10 mouse cellular contexts compared by ENCODE assay signal in the genomic region with DNA sequence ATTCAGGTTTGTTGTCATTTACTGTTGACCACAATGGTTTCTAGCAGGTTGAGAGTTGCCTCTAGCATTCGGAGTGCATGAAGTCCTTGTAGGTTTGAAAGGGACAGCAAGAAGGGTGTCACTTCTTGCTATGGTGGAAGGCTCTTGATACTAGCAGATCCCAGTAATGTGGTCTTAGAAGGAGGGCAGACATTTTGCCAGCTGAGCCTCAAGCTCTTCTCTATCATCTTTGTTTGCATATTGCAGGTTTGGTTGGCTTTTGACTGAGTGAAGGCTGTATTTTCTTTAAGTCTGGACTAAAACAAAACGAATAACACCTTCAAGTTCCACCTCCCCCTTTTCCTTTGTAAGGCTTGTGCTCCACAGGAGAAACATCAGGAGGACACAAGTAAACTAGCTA. TPM values are rescaled to one million over a fixed set of nuclear protein-coding genes. Genes with fewer than 3 reads are reported as not detected.
DNase-seq lines count a peak whose midpoint lies in the region; ATAC-seq and TF ChIP-seq lines count a peak whose summit lies in the region.
"Had no signal": no experiment of that assay in that cellular context is flagged by ENCODE, and none has a peak within 500 bp of the region (broad histone marks: within the 10 kb centered on the region; RNA-seq: fewer than 3 reads in every experiment).

No protein-coding gene starts in this region.

- H3K4me2 ChIP-seq in liver, embryonic 11.5 days = peak overlapping the region; percentile 45
- peak overlapping the region; percentile 58 for H3K4me2 ChIP-seq in liver, embryonic 16.5 days (ENCODE audit: low read depth, low read length)

- peaks cover 26% of the 10 kb centered on the region for H3K4me1 ChIP-seq in liver, embryonic 11.5 days (replicated peaks; ENCODE audit: control insufficient read depth, insufficient read depth, low read length)
- H3K4me1 ChIP-seq in bone marrow, adult 2 months (ENCODE audit: control insufficient read depth, insufficient read depth, low read length) = no peaks in the 10 kb centered on the region; the same call in 1 of the 2 replicates
- H3K4me1 ChIP-seq in liver, embryonic 16.5 days (ENCODE audit: control insufficient read depth, low read depth, low read length) = peaks cover 54% of the 10 kb centered on the region

- peak overlapping the region; percentile 38 for H3K4me3 ChIP-seq in liver, embryonic 11.5 days (ENCODE audit: low read depth, low read length)
- H3K4me3 ChIP-seq in bone marrow, adult 2 months (replicated peaks; ENCODE audit: control insufficient read depth, low read depth, low read length) = peak overlapping the region; percentile 66
- peak overlapping the region; percentile 53 for H3K4me3 ChIP-seq in liver, embryonic 16.5 days (ENCODE audit: low read depth, low read length)

- no peak for TF ChIP-seq CTCF in bone marrow, adult 2 months (IDR thresholded peaks at IDR 0.05; ENCODE audit: control insufficient read depth, insufficient read depth, low read length)

- H3K9me3 ChIP-seq in liver, embryonic 11.5 days (ENCODE audit: control insufficient read depth, low read length) = no peaks in the 10 kb centered on the region
- no peaks in the 10 kb centered on the region for H3K9me3 ChIP-seq in liver, embryonic 16.5 days (replicated peaks; ENCODE audit: control insufficient read depth, low read length)

- H3K27me3 ChIP-seq in liver, embryonic 11.5 days (replicated peaks; ENCODE audit: control insufficient read depth, insufficient read depth, low read length) = no peaks in the 10 kb centered on the region
- H3K27me3 ChIP-seq in liver, embryonic 16.5 days (ENCODE audit: control insufficient read depth, insufficient read depth, low read depth, low read length) = no peaks in the 10 kb centered on the region

- no peak for ATAC-seq in liver, embryonic 11.5 days (replicated peaks; ENCODE audit: low FRiP score)
- ATAC-seq in liver, embryonic 16.5 days (ENCODE audit: low read depth) = no peak

- peak overlapping the region; percentile 28; the same call in 1 of the 2 replicates for H3K27ac ChIP-seq in liver, embryonic 11.5 days (ENCODE audit: low read depth, low read length)
- no peak overlapping the region; the same call in 1 of the 2 replicates for H3K27ac ChIP-seq in bone marrow, adult 2 months (ENCODE audit: control insufficient read depth, insufficient read depth, low read depth, low read length, poor library complexity)
- H3K27ac ChIP-seq in liver, embryonic 16.5 days (ENCODE audit: low read length) = peak overlapping the region; percentile 69

- no peak for DNase-seq in liver, embryonic 11.5 days (ENCODE audit: low spot score)
- DNase-seq in liver = no peak
- DNase-seq in CD4-positive helper T cell, adult 2 months (ENCODE audit: low read depth, low spot score) = peak; percentile 43
- DNase-seq in cerebellum, adult 9-11 months = no peak
- no peak for DNase-seq in spleen, postnatal 4 days (ENCODE audit: low spot score in 2 of 2)
- DNase-seq: cerebellum, adult 11 months; heart, postnatal 14 days; kidney, adult 8-10 months had no signal

- H3K36me3 ChIP-seq in liver, embryonic 11.5 days (ENCODE audit: control insufficient read depth, insufficient read depth, low read length) = no peaks in the 10 kb centered on the region
- H3K36me3 ChIP-seq in liver, embryonic 16.5 days (ENCODE audit: control insufficient read depth, insufficient read depth) = no peaks in the 10 kb centered on the region

- no peak for TF ChIP-seq POLR2A in bone marrow, adult 2 months (IDR thresholded peaks at IDR 0.05; ENCODE audit: borderline replicate concordance, control insufficient read depth, low read depth, low read length)

- 65% methylated on average over 2 of the region's 2 CpGs for WGBS in liver, embryonic 11.5 days
- 1% methylated on average over 2 of the region's 2 CpGs for WGBS in bone marrow, adult 2 months
- WGBS in liver, embryonic 16.5 days (ENCODE audit: insufficient replicate concordance) = 20% methylated on average over 2 of the region's 2 CpGs

- peak overlapping the region; percentile 44; the same call in 1 of the 2 replicates for H3K9ac ChIP-seq in liver, embryonic 11.5 days (ENCODE audit: low read depth, low read length)
- peak overlapping the region; percentile 30; the same call in 1 of the 2 replicates for H3K9ac ChIP-seq in liver, embryonic 16.5 days (ENCODE audit: low read depth, low read length)

RNA-seq across cellular contexts. Expression of a gene that starts 35.4 kb away (rescaled TPM):
- polyA plus RNA-seq in liver, embryonic 11.5 days (2014; fragmentation: Nextera tagmentation; extraction: Ambion mirVana) = 35.8 and 38.7 TPM in 2 replicates
- polyA plus RNA-seq in bone marrow, adult 2 months (2011; ENCODE audit: insufficient read depth, insufficient read length, low replicate concordance, missing spikeins) = 22.6 and 24.5 TPM in 2 replicates
- polyA plus RNA-seq in liver, embryonic 16.5 days (2015; fragmentation: Nextera tagmentation; extraction: Ambion mirVana) = 13.0 and 13.1 TPM in 2 replicates

RNA-seq across cellular contexts. Expression of a gene that starts 35.8 kb away (rescaled TPM):
- polyA plus RNA-seq in liver, embryonic 11.5 days (2014; fragmentation: Nextera tagmentation; extraction: Ambion mirVana) = 22.7 and 25.3 TPM in 2 replicates
- 20.1 and 22.6 TPM in 2 replicates for polyA plus RNA-seq in bone marrow, adult 2 months (2011; ENCODE audit: insufficient read depth, insufficient read length, low replicate concordance, missing spikeins)
- polyA plus RNA-seq in liver, embryonic 16.5 days (2015; fragmentation: Nextera tagmentation; extraction: Ambion mirVana) = 7.8 and 8.8 TPM in 2 replicates
